Mouse (Mus musculus): ENCODE measurements around the gene Ccdc105. TPM values are rescaled to one million over a fixed set of nuclear protein-coding genes. Genes with fewer than 3 reads are reported as not detected.

Gene Ccdc105
- total RNA-seq (2014; rRNA removed), result not detected in 2 replicates
- not detected in 2 replicates for polyA plus RNA-seq (2012; rRNA removed)

GRCm38 (mm10) chr10:78752452-78753191, at the start of gene Ccdc105:
Gene Ccdc105 (minus strand): TSS chr10:78753065.
- TF ChIP-seq POLR2A (IDR thresholded peaks at IDR 0.05; ENCODE audit: extremely low read depth, insufficient read depth, low read length) (no peak), CTCF (IDR thresholded peaks at IDR 0.05; ENCODE audit: low read depth, low read length) (no peak)
- Histone ChIP-seq H3K4me1 (ENCODE audit: control insufficient read depth, insufficient read depth, low read length) (no peaks in the 10 kb centered on the region), H3K9ac (ENCODE audit: low read depth, low read length) (peak within 1 kb of the TSS; percentile 24), H3K79me2 (ENCODE audit: control insufficient read depth, insufficient read depth, low read length) (no peaks in the 10 kb centered on the region), H3K4me3 (ENCODE audit: insufficient read depth, low read depth, low read length) (peak within 1 kb of the TSS; percentile 50), H3K27me3 (ENCODE audit: control insufficient read depth, insufficient read depth, low read length) (peaks cover 6% of the 10 kb centered on the region; the same call in 1 of the 2 replicates), H3K27ac (replicated peaks; ENCODE audit: insufficient read depth, low read depth, low read length) (no peak within 1 kb of the TSS), H3K36me3 (ENCODE audit: control insufficient read depth, insufficient read depth, low read length) (no peaks in the 10 kb centered on the region)
- no peak for DNase-seq (ENCODE audit: extremely low read depth, low read depth, low spot score)
- 3% methylated on average over 61 of the region's 61 CpGs for WGBS

DNA sequence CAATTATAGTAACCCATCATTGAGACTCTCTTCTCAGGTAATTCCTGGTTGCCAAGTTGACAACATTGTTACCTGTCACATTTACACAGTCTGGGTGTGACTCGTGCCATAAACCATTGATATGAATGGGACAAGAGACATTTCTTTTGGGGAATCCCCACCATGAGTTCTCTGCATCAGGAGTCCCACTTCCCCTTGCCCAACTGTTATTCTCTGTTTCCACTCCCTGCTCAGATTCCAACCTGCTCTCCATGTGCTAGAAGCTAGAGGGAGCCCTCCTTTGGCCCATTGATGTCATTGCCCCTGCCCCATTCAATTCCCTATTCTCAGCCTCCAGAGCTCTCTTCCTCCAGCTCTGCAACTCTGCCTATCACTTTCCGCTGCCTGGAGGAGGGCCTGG, 48.6 kb upstream of the Ccdc105 start:
- Histone ChIP-seq H3K4me3 (ENCODE audit: insufficient read depth, low read depth, low read length) (no peak overlapping the region), H3K27me3 (ENCODE audit: control insufficient read depth, insufficient read depth, low read length) (no peaks in the 10 kb centered on the region), H3K9ac (ENCODE audit: low read depth, low read length) (no peak overlapping the region), H3K36me3 (ENCODE audit: control insufficient read depth, insufficient read depth, low read length) (no peaks in the 10 kb centered on the region), H3K27ac (replicated peaks; ENCODE audit: insufficient read depth, low read depth, low read length) (no peak overlapping the region), H3K79me2 (ENCODE audit: control insufficient read depth, insufficient read depth, low read length) (no peaks in the 10 kb centered on the region), H3K4me1 (ENCODE audit: control insufficient read depth, insufficient read depth, low read length) (no peaks in the 10 kb centered on the region)
- TF ChIP-seq CTCF (IDR thresholded peaks at IDR 0.05; ENCODE audit: low read depth, low read length) (no peak), POLR2A (IDR thresholded peaks at IDR 0.05; ENCODE audit: extremely low read depth, insufficient read depth, low read length) (no peak)
- WGBS, result 81% methylated on average over 2 of the region's 2 CpGs
- no peak for DNase-seq (ENCODE audit: extremely low read depth, low read depth, low spot score)

DNA sequence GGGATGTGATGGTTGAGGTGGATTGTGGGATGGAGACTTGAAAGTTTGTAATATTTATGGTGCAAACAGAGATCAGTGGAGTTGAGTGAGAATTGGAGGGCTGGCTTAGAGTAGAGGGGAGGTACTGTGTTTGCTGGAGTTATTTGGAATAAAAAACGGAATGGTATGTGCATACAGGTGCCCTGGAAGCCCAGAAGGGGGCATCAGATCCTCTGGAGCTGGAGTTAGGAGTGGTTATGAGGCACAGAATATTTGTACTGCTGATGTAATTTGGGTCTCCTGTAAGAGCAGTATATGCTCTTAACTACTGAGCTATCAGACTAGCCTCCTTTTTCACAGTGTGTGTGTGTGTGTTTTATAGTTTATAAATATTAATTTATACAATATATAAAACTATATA, 37.7 kb upstream of the Ccdc105 start:
- Histone ChIP-seq H3K4me3 (ENCODE audit: insufficient read depth, low read depth, low read length) (no peak overlapping the region), H3K27me3 (ENCODE audit: control insufficient read depth, insufficient read depth, low read length) (no peaks in the 10 kb centered on the region), H3K36me3 (ENCODE audit: control insufficient read depth, insufficient read depth, low read length) (no peaks in the 10 kb centered on the region), H3K4me1 (ENCODE audit: control insufficient read depth, insufficient read depth, low read length) (no peaks in the 10 kb centered on the region), H3K9ac (ENCODE audit: low read depth, low read length) (no peak overlapping the region), H3K79me2 (ENCODE audit: control insufficient read depth, insufficient read depth, low read length) (no peaks in the 10 kb centered on the region), H3K27ac (replicated peaks; ENCODE audit: insufficient read depth, low read depth, low read length) (no peak overlapping the region)
- 31% methylated on average over 1 of the region's 1 CpGs for WGBS
- no peak for DNase-seq (ENCODE audit: extremely low read depth, low read depth, low spot score)
- no peak for TF ChIP-seq POLR2A (IDR thresholded peaks at IDR 0.05; ENCODE audit: extremely low read depth, insufficient read depth, low read length)
- no peak for TF ChIP-seq CTCF (IDR thresholded peaks at IDR 0.05; ENCODE audit: low read depth, low read length)

DNA sequence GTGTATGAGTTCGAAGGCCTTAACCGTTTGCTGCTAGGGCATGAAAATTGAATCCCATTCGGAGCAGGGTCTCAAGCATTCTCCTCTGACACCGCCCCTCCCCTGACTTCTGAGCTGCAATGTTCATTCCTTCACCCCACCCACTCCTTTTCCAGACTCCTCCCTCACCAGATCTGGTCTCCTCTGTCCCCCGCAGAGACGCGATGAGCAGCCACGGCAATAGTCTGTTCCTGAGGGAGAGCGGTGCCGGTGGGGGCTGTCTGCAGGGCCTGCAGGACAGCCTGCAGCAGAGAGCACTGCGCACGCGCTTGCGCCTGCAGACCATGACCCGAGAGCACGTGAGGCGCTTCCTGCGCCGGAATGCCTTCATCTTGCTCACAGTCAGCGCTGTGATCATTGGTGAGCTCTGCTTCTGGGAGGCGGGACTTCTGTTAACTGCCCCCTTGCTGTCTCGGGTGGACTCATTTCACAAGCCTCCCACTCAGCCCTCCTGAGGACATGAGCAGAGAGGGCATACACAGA, 34.8 kb upstream of the Ccdc105 start:
- Histone ChIP-seq H3K79me2 (ENCODE audit: control insufficient read depth, insufficient read depth, low read length) (no peaks in the 10 kb centered on the region), H3K36me3 (ENCODE audit: control insufficient read depth, insufficient read depth, low read length) (no peaks in the 10 kb centered on the region), H3K27me3 (ENCODE audit: control insufficient read depth, insufficient read depth, low read length) (no peaks in the 10 kb centered on the region), H3K4me1 (ENCODE audit: control insufficient read depth, insufficient read depth, low read length) (no peaks in the 10 kb centered on the region), H3K27ac (replicated peaks; ENCODE audit: insufficient read depth, low read depth, low read length) (no peak overlapping the region), H3K4me3 (ENCODE audit: insufficient read depth, low read depth, low read length) (peak overlapping the region; percentile 52), H3K9ac (ENCODE audit: low read depth, low read length) (0 out of 2 replicates have a peak overlapping the region, but pooled peaks have one; percentile 15)
- DNase-seq (ENCODE audit: extremely low read depth, low read depth, low spot score), result peak; percentile 10
- WGBS, result 11% methylated on average over 22 of the region's 22 CpGs
- TF ChIP-seq CTCF (IDR thresholded peaks at IDR 0.05; ENCODE audit: low read depth, low read length), result no peak
- TF ChIP-seq POLR2A (IDR thresholded peaks at IDR 0.05; ENCODE audit: extremely low read depth, insufficient read depth, low read length), result no peak

DNA sequence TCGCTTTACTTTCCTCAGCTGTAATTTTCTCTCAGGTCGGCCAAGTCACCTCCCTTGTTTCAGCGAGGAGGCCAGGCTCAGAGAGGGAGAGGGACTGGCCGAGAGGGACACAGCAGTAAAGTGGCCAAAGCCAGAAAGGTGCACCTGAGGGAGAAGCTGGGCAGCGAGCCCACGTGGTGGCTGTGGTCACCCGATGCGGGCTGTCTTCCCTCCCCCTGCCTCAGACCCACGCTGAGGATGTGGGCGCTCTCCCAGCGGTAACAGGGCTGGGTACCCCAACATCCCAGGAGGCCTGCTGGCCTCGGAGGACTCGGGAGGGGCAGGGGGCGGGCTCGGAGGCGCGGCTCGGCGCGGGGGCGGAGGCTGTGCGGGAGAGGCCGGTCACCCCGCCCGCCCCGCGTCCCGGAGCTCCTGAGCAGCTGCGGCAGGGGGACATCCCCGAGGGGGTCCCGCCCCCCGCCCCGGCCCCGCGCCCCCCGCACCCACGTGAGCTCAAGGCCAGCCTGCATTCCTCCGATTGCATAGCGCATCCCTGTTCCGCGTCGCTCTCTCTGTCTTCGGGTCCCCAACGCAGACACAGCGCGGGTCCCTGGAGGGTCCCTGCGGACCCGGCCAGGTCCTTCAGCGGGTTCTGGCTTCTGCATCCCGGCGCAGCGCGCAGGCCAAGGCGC, 27.3 kb upstream of the Ccdc105 start, which contains the start of gene Slc1a6:
TSS of gene Slc1a6 (plus strand) at position 516 of the 671 bp plus-strand sequence.
- Histone ChIP-seq H3K4me1 (ENCODE audit: control insufficient read depth, insufficient read depth, low read length) (0 out of 2 replicates have a peak, but pooled peaks cover 2% of the 10 kb centered on the region), H3K27ac (replicated peaks; ENCODE audit: insufficient read depth, low read depth, low read length) (no peak within 1 kb of the TSS), H3K9ac (ENCODE audit: low read depth, low read length) (peak within 1 kb of the TSS; percentile 41; the same call in 1 of the 2 replicates), H3K4me3 (ENCODE audit: insufficient read depth, low read depth, low read length) (peak within 1 kb of the TSS; percentile 51), H3K36me3 (ENCODE audit: control insufficient read depth, insufficient read depth, low read length) (no peaks in the 10 kb centered on the region), H3K27me3 (ENCODE audit: control insufficient read depth, insufficient read depth, low read length) (no peaks in the 10 kb centered on the region), H3K79me2 (ENCODE audit: control insufficient read depth, insufficient read depth, low read length) (no peaks in the 10 kb centered on the region)
- DNase-seq (ENCODE audit: extremely low read depth, low read depth, low spot score), result no peak
- no peak for TF ChIP-seq POLR2A (IDR thresholded peaks at IDR 0.05; ENCODE audit: extremely low read depth, insufficient read depth, low read length)
- TF ChIP-seq CTCF (IDR thresholded peaks at IDR 0.05; ENCODE audit: low read depth, low read length), result no peak
- 2% methylated on average over 52 of the region's 54 CpGs for WGBS
